Mouse (Mus musculus): ENCODE measurements around the gene Gemin7. TPM values are rescaled to one million over a fixed set of nuclear protein-coding genes. Genes with fewer than 3 reads are reported as not detected.

Gene Gemin7
- 6.5 TPM for polyA plus RNA-seq (2014; fragmentation: Illumina TruSeq; extraction: RNeasy Lipid Tissue Mini Kit (QIAGEN cat#74804); ENCODE audit: low replicate concordance)

DNA sequence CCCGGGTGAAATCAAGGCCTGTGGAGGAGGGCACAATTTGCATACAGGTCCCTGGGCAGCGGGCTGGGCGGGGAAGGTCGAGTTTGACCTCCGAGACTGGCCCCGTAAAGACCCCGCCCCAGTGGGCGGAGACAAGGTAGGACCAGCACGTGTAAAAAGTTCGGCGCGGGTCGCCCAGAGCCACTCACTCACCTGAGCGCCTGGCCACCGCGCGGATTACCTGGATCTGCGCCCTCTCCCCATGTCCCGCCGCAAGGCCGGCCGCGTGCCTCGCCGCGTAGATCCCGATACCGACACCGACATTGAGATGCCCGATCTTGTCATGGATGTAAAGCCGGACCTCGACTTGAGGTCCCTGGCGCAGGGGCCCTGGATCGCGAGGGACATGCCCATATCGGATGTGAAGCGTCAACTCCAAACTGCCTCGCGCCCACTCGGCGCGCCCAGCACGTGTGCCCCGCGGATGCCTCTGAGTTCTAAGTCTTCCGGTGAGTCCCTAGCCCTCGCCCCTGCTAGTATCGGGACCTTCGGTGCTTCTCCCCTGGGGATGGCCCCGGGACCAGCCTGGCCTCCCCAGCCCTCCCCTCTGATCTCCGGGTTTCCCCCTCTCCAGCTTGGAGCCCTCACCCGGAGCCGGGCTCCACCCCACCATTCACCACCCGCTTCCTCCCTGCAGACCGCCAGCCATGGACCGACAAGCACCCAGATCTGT is at the start of gene Gemin7, which contains the start of gene Zfp296:
Gene Gemin7 (minus strand): TSS at position 455 of the 712 bp plus-strand sequence.
Gene Zfp296 (plus strand): TSS at position 147 of the 712 bp plus-strand sequence.

DNA sequence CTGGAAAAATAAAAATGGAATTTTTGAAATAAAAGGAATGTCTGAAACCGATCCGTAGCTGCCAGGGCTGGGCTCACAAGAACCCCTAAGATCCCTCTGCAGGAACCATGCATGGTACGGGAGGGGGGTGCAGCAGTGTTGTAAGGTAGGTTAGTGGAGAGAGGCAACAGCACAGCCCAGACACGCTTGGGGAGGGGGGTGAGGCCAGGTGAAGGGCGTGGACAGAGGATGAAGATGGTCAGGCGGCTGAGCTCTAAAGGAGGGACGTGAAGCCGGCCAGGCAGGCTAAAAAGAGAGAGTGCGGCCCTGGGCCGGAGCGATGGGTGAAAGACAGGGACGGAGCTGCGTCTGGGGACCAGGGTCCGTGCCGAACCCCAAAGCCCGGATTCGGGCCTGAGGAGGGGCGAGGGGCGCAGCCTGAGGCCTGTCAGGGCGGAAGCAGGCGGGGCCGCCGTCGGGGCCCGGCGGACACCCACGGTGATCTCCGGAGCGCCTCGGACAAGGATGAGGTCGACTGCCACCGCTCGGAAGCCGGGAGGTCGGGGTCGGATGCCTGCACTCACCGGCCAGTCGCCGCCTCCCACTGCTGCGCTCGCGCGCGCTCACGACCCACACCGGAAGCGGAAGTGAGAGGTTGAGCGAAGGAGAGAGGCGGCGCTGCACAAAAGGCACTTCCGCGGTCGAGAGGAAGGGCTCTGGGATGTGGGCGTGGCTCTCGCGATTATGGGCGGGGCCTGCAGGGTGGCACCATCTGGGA is 26.6 kb upstream of the Gemin7 start, which contains the start of gene Clasrp:
Gene Clasrp (minus strand): TSS at position 638 of the 757 bp plus-strand sequence.

DNA sequence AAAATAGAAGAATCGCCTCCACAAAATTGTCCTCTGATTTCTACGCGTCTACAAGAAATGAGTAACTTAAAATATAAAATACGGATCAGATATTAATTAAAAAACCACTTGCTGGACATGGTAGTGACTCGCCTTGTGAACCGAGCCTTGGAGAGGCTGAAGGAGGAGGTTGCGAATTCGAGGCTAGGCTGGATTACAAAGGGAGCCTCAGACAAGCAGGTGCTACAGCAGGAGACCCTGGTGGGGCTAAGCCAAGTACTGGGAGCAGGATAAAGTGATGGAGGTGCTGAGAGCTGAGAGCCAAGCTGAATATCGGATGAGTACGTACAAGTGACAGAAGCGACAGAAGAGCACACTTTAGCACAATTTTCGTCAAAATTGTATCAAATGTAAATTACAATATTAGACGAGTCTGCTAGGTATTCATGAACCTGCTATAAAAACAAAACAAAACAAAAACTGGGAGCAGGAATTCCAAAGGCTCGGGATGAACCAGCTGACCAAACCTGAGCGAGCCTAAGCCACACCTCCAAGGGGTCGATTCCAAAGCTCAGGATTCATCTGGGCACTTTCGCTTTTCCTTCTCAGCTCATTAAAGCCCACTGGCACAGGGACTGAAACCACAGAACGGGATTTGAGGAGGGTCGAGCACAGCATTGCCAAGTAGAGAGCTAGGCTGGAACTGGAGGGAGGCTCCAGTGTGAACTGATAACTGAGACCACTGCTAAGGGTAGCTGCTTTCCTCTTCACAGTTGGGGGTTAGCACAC is 14.6 kb downstream of the Gemin7 start, which contains the start of gene Ppp1r37:
Gene Ppp1r37 (minus strand): TSS at position 434 of the 768 bp plus-strand sequence.

DNA sequence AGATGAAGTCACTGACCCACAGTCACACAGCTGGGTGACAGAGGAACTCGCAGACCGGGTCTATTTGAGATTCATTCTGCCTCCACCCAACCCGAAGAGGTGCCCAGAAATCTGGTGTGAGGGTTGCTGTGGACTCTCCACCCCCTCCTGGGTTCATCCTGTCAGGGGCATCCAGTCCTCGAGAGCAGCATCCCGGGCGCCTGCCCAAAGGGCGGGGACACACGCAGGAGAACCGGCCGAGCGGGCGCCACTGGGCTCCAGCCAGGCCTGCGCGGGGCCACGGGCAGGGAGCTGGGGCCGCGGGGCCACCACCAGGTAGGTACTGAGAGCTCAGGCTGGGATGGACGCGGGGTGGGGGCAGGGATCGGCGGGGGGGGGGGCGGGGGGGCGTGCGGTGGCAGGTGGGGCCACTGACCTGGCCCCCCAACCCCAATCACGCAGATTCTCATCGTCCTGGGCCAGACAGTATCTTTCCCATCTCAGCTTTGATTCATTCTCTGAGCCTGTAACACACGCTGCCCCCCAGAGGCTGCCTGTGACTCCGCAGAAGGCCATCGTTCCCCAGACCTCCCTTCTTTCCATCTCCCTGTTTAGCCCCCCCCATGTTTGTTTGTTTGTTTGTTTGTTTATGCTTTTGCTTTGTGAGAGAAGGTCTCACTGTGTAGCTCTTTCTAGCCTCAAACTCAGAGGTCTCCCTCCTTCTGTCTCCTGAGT is 59.6 kb downstream of the Gemin7 start, which contains the start of gene Nkpd1:
Gene Nkpd1 (plus strand): TSS at position 187 of the 714 bp plus-strand sequence.

Other genes with a start within 250 kb of the Gemin7 start
- gene Ercc1, start 232.8 kb downstream of the Gemin7 start, polyA plus RNA-seq (2014; fragmentation: Illumina TruSeq; extraction: RNeasy Lipid Tissue Mini Kit (QIAGEN cat#74804); ENCODE audit: low replicate concordance): not detected
- 0.26 TPM for gene Cd3eap, start 218.1 kb downstream of the Gemin7 start, polyA plus RNA-seq (2014; fragmentation: Illumina TruSeq; extraction: RNeasy Lipid Tissue Mini Kit (QIAGEN cat#74804); ENCODE audit: low replicate concordance)
- not detected for gene Ppp1r13l, start 217.8 kb downstream of the Gemin7 start, polyA plus RNA-seq (2014; fragmentation: Illumina TruSeq; extraction: RNeasy Lipid Tissue Mini Kit (QIAGEN cat#74804); ENCODE audit: low replicate concordance)
- gene Ercc2, start 195.6 kb downstream of the Gemin7 start, polyA plus RNA-seq (2014; fragmentation: Illumina TruSeq; extraction: RNeasy Lipid Tissue Mini Kit (QIAGEN cat#74804); ENCODE audit: low replicate concordance): not detected
- gene Klc3, start 173.5 kb downstream of the Gemin7 start, polyA plus RNA-seq (2014; fragmentation: Illumina TruSeq; extraction: RNeasy Lipid Tissue Mini Kit (QIAGEN cat#74804); ENCODE audit: low replicate concordance): not detected
- not detected for gene Ckm, start 172.8 kb downstream of the Gemin7 start, polyA plus RNA-seq (2014; fragmentation: Illumina TruSeq; extraction: RNeasy Lipid Tissue Mini Kit (QIAGEN cat#74804); ENCODE audit: low replicate concordance)
- 0.19 TPM for gene Mark4, start 118.8 kb downstream of the Gemin7 start, polyA plus RNA-seq (2014; fragmentation: Illumina TruSeq; extraction: RNeasy Lipid Tissue Mini Kit (QIAGEN cat#74804); ENCODE audit: low replicate concordance)
- gene Exoc3l2, start 114.3 kb downstream of the Gemin7 start, polyA plus RNA-seq (2014; fragmentation: Illumina TruSeq; extraction: RNeasy Lipid Tissue Mini Kit (QIAGEN cat#74804); ENCODE audit: low replicate concordance): not detected
- gene Bloc1s3, start 69.2 kb downstream of the Gemin7 start, polyA plus RNA-seq (2014; fragmentation: Illumina TruSeq; extraction: RNeasy Lipid Tissue Mini Kit (QIAGEN cat#74804); ENCODE audit: low replicate concordance): 3.4 TPM
- not detected for gene Trappc6a, start 69.2 kb downstream of the Gemin7 start, polyA plus RNA-seq (2014; fragmentation: Illumina TruSeq; extraction: RNeasy Lipid Tissue Mini Kit (QIAGEN cat#74804); ENCODE audit: low replicate concordance)
- gene Nkpd1, start 59.8 kb downstream of the Gemin7 start, polyA plus RNA-seq (2014; fragmentation: Illumina TruSeq; extraction: RNeasy Lipid Tissue Mini Kit (QIAGEN cat#74804); ENCODE audit: low replicate concordance): not detected
- 0.22 TPM for gene Ppp1r37, start 14.5 kb downstream of the Gemin7 start, polyA plus RNA-seq (2014; fragmentation: Illumina TruSeq; extraction: RNeasy Lipid Tissue Mini Kit (QIAGEN cat#74804); ENCODE audit: low replicate concordance)
- not detected for gene Zfp296, start 308 bp downstream of the Gemin7 start, polyA plus RNA-seq (2014; fragmentation: Illumina TruSeq; extraction: RNeasy Lipid Tissue Mini Kit (QIAGEN cat#74804); ENCODE audit: low replicate concordance)
- 3.5 TPM for gene Clasrp, start 26.9 kb upstream of the Gemin7 start, polyA plus RNA-seq (2014; fragmentation: Illumina TruSeq; extraction: RNeasy Lipid Tissue Mini Kit (QIAGEN cat#74804); ENCODE audit: low replicate concordance)
- gene Relb, start 51.8 kb upstream of the Gemin7 start, polyA plus RNA-seq (2014; fragmentation: Illumina TruSeq; extraction: RNeasy Lipid Tissue Mini Kit (QIAGEN cat#74804); ENCODE audit: low replicate concordance): 3.6 TPM
- 5.2 TPM for gene Clptm1, start 87.4 kb upstream of the Gemin7 start, polyA plus RNA-seq (2014; fragmentation: Illumina TruSeq; extraction: RNeasy Lipid Tissue Mini Kit (QIAGEN cat#74804); ENCODE audit: low replicate concordance)
- gene Apoc2, start 100.3 kb upstream of the Gemin7 start, polyA plus RNA-seq (2014; fragmentation: Illumina TruSeq; extraction: RNeasy Lipid Tissue Mini Kit (QIAGEN cat#74804); ENCODE audit: low replicate concordance): 21.6 TPM
- not detected for gene Gm44805, start 103.8 kb upstream of the Gemin7 start, polyA plus RNA-seq (2014; fragmentation: Illumina TruSeq; extraction: RNeasy Lipid Tissue Mini Kit (QIAGEN cat#74804); ENCODE audit: low replicate concordance)
- not detected for gene Apoc4, start 103.9 kb upstream of the Gemin7 start, polyA plus RNA-seq (2014; fragmentation: Illumina TruSeq; extraction: RNeasy Lipid Tissue Mini Kit (QIAGEN cat#74804); ENCODE audit: low replicate concordance)
- gene Apoc1, start 115.1 kb upstream of the Gemin7 start, polyA plus RNA-seq (2014; fragmentation: Illumina TruSeq; extraction: RNeasy Lipid Tissue Mini Kit (QIAGEN cat#74804); ENCODE audit: low replicate concordance): not detected
- 2.3 TPM for gene Apoe, start 121.6 kb upstream of the Gemin7 start, polyA plus RNA-seq (2014; fragmentation: Illumina TruSeq; extraction: RNeasy Lipid Tissue Mini Kit (QIAGEN cat#74804); ENCODE audit: low replicate concordance)
- gene Tomm40, start 137.8 kb upstream of the Gemin7 start, polyA plus RNA-seq (2014; fragmentation: Illumina TruSeq; extraction: RNeasy Lipid Tissue Mini Kit (QIAGEN cat#74804); ENCODE audit: low replicate concordance): 0.93 TPM
- 5.7 TPM for gene Nectin2, start 172.9 kb upstream of the Gemin7 start, polyA plus RNA-seq (2014; fragmentation: Illumina TruSeq; extraction: RNeasy Lipid Tissue Mini Kit (QIAGEN cat#74804); ENCODE audit: low replicate concordance)
- gene Bcam, start 193.4 kb upstream of the Gemin7 start, polyA plus RNA-seq (2014; fragmentation: Illumina TruSeq; extraction: RNeasy Lipid Tissue Mini Kit (QIAGEN cat#74804); ENCODE audit: low replicate concordance): not detected
- 3.7 TPM for gene Cblc, start 219.2 kb upstream of the Gemin7 start, polyA plus RNA-seq (2014; fragmentation: Illumina TruSeq; extraction: RNeasy Lipid Tissue Mini Kit (QIAGEN cat#74804); ENCODE audit: low replicate concordance)
- 1.2 TPM for gene Bcl3, start 245.2 kb upstream of the Gemin7 start, polyA plus RNA-seq (2014; fragmentation: Illumina TruSeq; extraction: RNeasy Lipid Tissue Mini Kit (QIAGEN cat#74804); ENCODE audit: low replicate concordance)